Mouse (Mus musculus): ENCODE results near the gene Atg2a.

GRCm38 (mm10) chr19:6273998-6274608 lies 32.6 kb downstream of the Atg2a start:
- TF ChIP-seq ETS1 (conservative IDR thresholded peaks at IDR 0.05; ENCODE audit: low read depth, low read length) (no peak), POLR2A (IDR thresholded peaks at IDR 0.05; ENCODE audit: low read depth, low read length) (no peak)
